Mouse (Mus musculus) kidney, adult 9 months (tissue): ENCODE measurements around the gene Rab23.

ENCODE experiments used
- DNase-seq: peaks from one replicate; pipeline ENCODE4 v3.0.0; 2022

Rab23 gene

DNA sequence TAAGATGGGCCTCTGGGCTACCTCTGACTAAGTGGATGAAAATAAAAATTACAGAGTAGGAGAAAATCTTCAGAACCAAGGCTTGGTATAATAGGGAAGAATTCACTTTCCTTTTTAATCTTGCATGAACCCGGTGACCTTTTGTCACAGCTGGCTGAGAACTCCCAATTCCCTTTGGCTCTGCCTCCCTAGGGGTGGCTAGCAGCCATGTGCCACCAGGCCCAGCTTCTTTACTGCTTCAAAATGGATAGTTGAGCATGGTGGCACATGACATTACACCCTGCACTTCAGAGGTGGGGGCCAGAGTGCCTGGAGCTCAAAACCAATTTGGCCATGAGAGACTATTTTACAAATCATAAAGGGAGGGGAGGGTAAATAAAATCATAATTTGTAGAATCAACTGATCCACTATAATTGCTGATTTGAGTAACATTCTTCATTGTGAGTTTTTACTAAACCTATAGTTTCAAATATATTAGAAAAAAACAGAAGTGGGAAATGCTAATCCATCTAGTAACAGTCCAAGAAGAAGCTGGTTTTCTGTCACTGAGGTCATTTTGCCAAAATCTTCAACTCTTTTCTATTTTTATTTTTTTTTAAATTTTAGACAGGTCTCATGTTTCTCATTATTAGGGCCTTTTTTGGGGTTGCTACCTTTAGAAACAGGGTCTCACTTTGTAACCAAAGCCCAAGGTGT lies 48.6 kb downstream of the Rab23 start:
- DNase-seq: no peak

DNA sequence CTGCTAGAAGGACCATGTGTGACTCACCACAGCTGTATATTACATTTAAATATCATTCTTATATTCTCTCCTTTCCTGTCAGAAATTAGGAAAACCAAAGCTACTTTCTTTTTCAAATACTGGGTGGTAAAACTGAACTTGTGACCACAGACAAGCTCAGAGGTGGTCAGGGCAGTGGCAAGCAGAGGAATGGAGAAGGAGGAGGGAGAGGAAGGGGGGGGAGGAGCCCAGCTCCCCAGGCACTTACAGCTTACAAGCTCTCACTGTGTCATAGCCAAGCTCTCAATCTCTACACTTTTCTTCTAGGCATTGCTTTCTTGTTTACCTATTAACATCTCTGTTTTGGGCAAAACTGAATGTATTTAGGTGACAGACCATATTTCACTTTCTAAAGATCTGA lies 49.1 kb downstream of the Rab23 start:
- DNase-seq: no peak

DNA sequence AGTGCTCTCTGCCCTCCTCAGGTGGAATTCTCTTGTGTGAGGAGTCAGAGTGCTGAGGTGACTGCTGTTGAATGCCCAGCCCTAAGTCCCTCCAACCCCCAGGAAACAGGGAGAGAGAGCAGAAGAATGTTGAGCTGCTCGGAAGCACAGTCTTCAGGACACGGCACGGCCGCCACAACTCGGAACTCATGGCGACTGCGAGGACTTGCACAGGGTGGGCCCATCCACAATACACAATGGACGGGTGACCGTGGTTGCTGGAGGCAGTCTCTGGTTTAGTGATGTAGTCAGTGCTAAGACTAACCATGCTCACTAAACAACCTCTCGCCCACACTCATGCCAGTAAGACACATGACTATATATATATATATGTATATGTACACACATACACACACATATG lies 51.9 kb downstream of the Rab23 start:
- no peak for DNase-seq

DNA sequence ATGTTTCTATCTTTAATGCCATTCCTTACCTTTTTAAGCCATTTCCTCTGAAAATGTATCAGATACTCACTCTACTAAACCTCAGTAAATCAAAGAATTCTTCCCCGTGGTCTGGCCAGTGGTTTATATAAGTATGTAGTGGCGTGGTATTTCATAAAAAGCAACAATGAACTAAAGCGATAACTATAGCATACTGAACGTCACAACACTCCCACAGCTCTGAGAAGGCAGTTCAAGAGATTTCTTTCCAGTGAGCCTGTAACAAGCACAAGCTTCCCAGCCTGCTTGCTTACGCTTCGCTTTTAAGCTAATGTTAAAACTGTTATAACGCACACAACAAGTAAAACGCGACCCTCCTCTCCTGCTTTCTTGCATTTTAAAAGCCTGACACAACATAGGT lies 52.4 kb downstream of the Rab23 start:
- DNase-seq: no peak

DNA sequence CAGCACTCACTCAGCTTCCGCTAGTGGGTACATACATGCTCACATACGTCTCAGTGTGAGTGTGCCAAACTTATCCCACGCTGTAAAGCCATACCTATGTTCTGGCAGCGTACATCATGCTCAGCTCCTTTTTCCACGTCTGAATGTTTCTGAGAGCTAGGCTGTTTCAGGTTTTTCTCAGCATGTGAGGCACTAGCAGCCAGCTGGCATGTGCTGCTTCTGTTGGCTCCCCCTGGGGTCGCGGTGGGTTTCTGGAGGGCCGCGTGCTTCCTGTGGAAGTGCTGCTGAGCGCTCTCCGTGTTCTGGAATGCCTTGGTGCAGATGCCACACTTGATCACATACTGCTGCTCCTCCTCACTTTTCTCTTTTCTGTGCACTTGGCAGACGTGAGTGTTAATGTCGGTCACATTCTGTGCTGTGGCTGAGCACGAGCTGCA lies 56.5 kb downstream of the Rab23 start:
- no peak for DNase-seq

DNA sequence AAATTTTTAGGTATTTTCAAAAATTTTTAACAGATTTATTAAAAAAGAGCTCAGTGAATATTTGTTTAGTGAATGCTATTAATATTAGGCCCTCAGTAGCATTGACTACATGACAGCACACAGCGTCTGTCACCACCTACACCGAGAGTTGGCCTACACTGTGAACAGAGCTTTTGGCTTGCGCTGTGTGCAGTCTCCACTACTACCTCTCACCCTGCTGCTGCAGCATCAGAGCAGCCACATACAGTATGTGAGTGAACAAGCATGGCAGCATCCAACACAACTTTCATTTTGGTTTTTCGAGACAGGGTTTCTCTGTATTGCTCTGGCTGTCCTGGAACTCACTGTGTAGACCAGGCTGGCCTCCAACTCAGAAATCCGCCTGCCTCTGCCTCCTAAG lies 64.9 kb downstream of the Rab23 start:
- no peak for DNase-seq

DNA sequence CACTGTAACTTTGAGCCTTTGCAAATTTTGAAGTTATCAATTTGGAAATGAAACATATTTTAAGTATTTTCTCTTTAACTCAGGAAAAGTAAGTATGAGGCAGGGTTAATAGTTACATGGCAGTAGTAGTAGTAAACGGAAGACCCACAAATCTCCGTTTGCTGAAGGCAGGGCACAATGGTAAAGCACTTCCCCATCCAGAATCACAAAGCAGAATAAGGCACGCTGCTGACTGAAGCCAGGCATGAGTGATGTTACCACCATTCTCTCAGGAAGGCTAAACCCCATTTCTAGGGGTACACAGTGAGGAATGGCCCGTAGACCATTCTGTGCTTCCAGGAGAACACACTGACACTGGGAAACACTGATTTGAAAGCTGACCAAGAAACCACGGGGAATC lies 68.4 kb downstream of the Rab23 start:
- no peak for DNase-seq

DNA sequence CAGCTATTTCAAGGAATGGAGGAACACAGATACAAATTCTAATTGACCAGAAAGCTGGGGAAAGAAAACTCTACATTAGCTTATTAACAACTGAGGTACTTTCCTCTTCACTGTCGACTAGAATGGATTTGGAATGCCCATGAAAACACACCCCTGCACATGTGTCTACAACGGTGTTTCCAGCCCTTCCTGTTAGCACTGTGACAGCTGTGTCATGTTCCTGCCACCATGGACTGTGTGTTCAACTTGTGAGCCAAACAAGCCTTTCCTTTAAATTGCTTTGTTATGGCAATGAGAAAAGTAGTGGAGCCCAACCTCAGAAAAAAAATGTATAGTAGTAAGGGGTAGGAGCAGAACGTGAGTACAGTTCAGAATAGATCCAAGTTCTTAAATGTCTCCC lies 68.8 kb downstream of the Rab23 start:
- no peak for DNase-seq
